Mouse (Mus musculus): ENCODE results near the gene Mzf1.

Mzf1 gene

GRCm38 (mm10) chr7:13003380-13003779, 51.2 kb downstream of the Mzf1 start:
- DNase-seq (ENCODE audit: low spot score in 2 of 2): no peak

- no peak for DNase-seq (ENCODE audit: low spot score in 2 of 2)
Measured at GRCm38 (mm10) chr7:13001584-13001983, 53.0 kb downstream of the Mzf1 start.

- DNase-seq (ENCODE audit: low spot score in 2 of 2): no peak
Measured at GRCm38 (mm10) chr7:12998851-12999250, 55.7 kb downstream of the Mzf1 start, which contains the start of gene Trim28. Gene Trim28 (plus strand): TSS chr7:12999114.

GRCm38 (mm10) chr7:12998053-12998452, 56.5 kb downstream of the Mzf1 start, which contains the start of gene Slc27a5:
Gene Slc27a5 (minus strand): TSS chr7:12998192.
- no peak for DNase-seq (ENCODE audit: low spot score in 2 of 2)

GRCm38 (mm10) chr7:12997230-12997629, 57.3 kb downstream of the Mzf1 start:
- DNase-seq (ENCODE audit: low spot score in 2 of 2): no peak

- DNase-seq (ENCODE audit: low spot score in 2 of 2): no peak
Measured at GRCm38 (mm10) chr7:12995862-12996261, 58.7 kb downstream of the Mzf1 start.

GRCm38 (mm10) chr7:12993148-12993547, 61.4 kb downstream of the Mzf1 start:
- no peak for DNase-seq (ENCODE audit: low spot score in 2 of 2)

All from spleen, postnatal 4 days (tissue).